Mouse (Mus musculus): ENCODE results near the gene a. TPM values are rescaled to one million over a fixed set of nuclear protein-coding genes. Genes with fewer than 3 reads are reported as not detected.
"Not testable (repeated sequence)": the region's sequence is repeated elsewhere in the genome, so short reads cannot be mapped to it uniquely, and the experiment has no call there.

Gene a
- total and polyA plus RNA-seq, 2 experiments from 2014 or later = 0.90 to 2.9 TPM

- Histone ChIP-seq H3K36me3 (ENCODE audit: insufficient read depth) (peaks cover 60% of the 10 kb centered on the region), H3K4me2 (ENCODE audit: low read depth) (no peak overlapping the region), H3K9ac (no peak overlapping the region), H3K27me3 (ENCODE audit: insufficient read depth, low read length) (no peaks in the 10 kb centered on the region), H3K27ac (ENCODE audit: low read depth, low read length) (no peak overlapping the region), H3K4me1 (ENCODE audit: insufficient read depth) (no peaks in the 10 kb centered on the region), H3K4me3 (ENCODE audit: low read depth, low read length) (no peak overlapping the region), H3K9me3 (ENCODE audit: low read length) (no peaks in the 10 kb centered on the region)
- ATAC-seq (no peak), DNase-seq (no peak)
- no peak for TF ChIP-seq CTCF (IDR thresholded peaks at IDR 0.05; ENCODE audit: low read depth)
These were observed 78.9 kb downstream of the a start for GRCm38 (mm10) chr2:154869954-154870641.

GRCm38 (mm10) chr2:154876621-154877020 is 85.4 kb downstream of the a start:
- H3K9ac ChIP-seq = no peak overlapping the region
- no peaks in the 10 kb centered on the region for H3K27me3 ChIP-seq (ENCODE audit: insufficient read depth, low read length)
- H3K9me3 ChIP-seq (ENCODE audit: low read length) = no peaks in the 10 kb centered on the region
- ATAC-seq (no peak), DNase-seq (no peak)
- no peak overlapping the region for H3K4me3 ChIP-seq (ENCODE audit: low read depth, low read length)
- no peak overlapping the region for H3K27ac ChIP-seq (ENCODE audit: low read depth, low read length)
- H3K36me3 ChIP-seq (ENCODE audit: insufficient read depth) = peaks cover 46% of the 10 kb centered on the region
- H3K4me2 ChIP-seq (ENCODE audit: low read depth) = no peak overlapping the region
- no peak for TF ChIP-seq CTCF (IDR thresholded peaks at IDR 0.05; ENCODE audit: low read depth)
- H3K4me1 ChIP-seq (ENCODE audit: insufficient read depth) = no peaks in the 10 kb centered on the region
- 84% methylated on average over 2 of the region's 2 CpGs for WGBS

GRCm38 (mm10) chr2:154891585-154891984 is 100.4 kb downstream of the a start:
- peaks cover 6% of the 10 kb centered on the region for H3K36me3 ChIP-seq (ENCODE audit: insufficient read depth)
- peak overlapping the region; percentile 68 for H3K4me2 ChIP-seq (ENCODE audit: low read depth)
- peaks cover 7% of the 10 kb centered on the region for H3K4me1 ChIP-seq (ENCODE audit: insufficient read depth)
- 15% methylated on average over 2 of the region's 2 CpGs for WGBS
- ATAC-seq (no peak), DNase-seq (no peak)
- no peaks in the 10 kb centered on the region for H3K27me3 ChIP-seq (ENCODE audit: insufficient read depth, low read length)
- no peaks in the 10 kb centered on the region for H3K9me3 ChIP-seq (ENCODE audit: low read length)
- peak overlapping the region; percentile 77 for H3K9ac ChIP-seq
- H3K4me3 ChIP-seq (ENCODE audit: low read depth, low read length) = peak overlapping the region; percentile 80
- no peak for TF ChIP-seq CTCF (IDR thresholded peaks at IDR 0.05; ENCODE audit: low read depth)
- no peak overlapping the region for H3K27ac ChIP-seq (ENCODE audit: low read depth, low read length)

GRCm38 (mm10) chr2:154892201-154893044 is 101.2 kb downstream of the a start, which contains the start of gene Eif2s2:
Gene Eif2s2 (minus strand): TSS chr2:154892935.
- no peak for TF ChIP-seq CTCF (IDR thresholded peaks at IDR 0.05; ENCODE audit: low read depth)
- peak within 1 kb of the TSS; percentile 68 for H3K4me2 ChIP-seq (ENCODE audit: low read depth)
- peak; percentile 99 for ATAC-seq

GRCm38 (mm10) chr2:154893045-154893385 is 101.8 kb downstream of the a start:
- no peak for DNase-seq
- peaks cover 7% of the 10 kb centered on the region for H3K4me1 ChIP-seq (ENCODE audit: insufficient read depth)
- 10% methylated on average over 12 of the region's 12 CpGs for WGBS
- no peak overlapping the region for H3K27ac ChIP-seq (ENCODE audit: low read depth, low read length)
- H3K9ac ChIP-seq = peak overlapping the region; percentile 35; the same call in 1 of the 2 replicates
- peak; percentile 28 for ATAC-seq
- no peaks in the 10 kb centered on the region for H3K36me3 ChIP-seq (ENCODE audit: insufficient read depth)
- H3K9me3 ChIP-seq (ENCODE audit: low read length) = no peaks in the 10 kb centered on the region
- TF ChIP-seq CTCF (IDR thresholded peaks at IDR 0.05; ENCODE audit: low read depth) = no peak
- H3K4me2 ChIP-seq (ENCODE audit: low read depth) = peak overlapping the region; percentile 68
- no peaks in the 10 kb centered on the region for H3K27me3 ChIP-seq (ENCODE audit: insufficient read depth, low read length)
- peak overlapping the region; percentile 80 for H3K4me3 ChIP-seq (ENCODE audit: low read depth, low read length)

More at GRCm38 (mm10) chr2:154892201-154893044, 101.2 kb downstream of the a start, which contains the start of gene Eif2s2:
- H3K9ac ChIP-seq = peak within 1 kb of the TSS; percentile 77
- H3K4me3 ChIP-seq (ENCODE audit: low read depth, low read length) = peak within 1 kb of the TSS; percentile 80
- H3K4me1 ChIP-seq (ENCODE audit: insufficient read depth) = peaks cover 7% of the 10 kb centered on the region
- DNase-seq = peak; percentile 99
- no peaks in the 10 kb centered on the region for H3K36me3 ChIP-seq (ENCODE audit: insufficient read depth)
- H3K27ac ChIP-seq (ENCODE audit: low read depth, low read length) = peak within 1 kb of the TSS; percentile 75
- H3K9me3 ChIP-seq (ENCODE audit: low read length) = no peaks in the 10 kb centered on the region
- H3K27me3 ChIP-seq (ENCODE audit: insufficient read depth, low read length) = no peaks in the 10 kb centered on the region
- WGBS = 1% methylated on average over 75 of the region's 75 CpGs

GRCm38 (mm10) chr2:154893548-154893947 is 102.3 kb downstream of the a start:
- H3K4me1 ChIP-seq (ENCODE audit: insufficient read depth) = peaks cover 7% of the 10 kb centered on the region
- H3K27me3 ChIP-seq (ENCODE audit: insufficient read depth, low read length) = no peaks in the 10 kb centered on the region
- peak overlapping the region; percentile 68 for H3K4me2 ChIP-seq (ENCODE audit: low read depth)
- H3K9ac ChIP-seq = no peak overlapping the region
- no peaks in the 10 kb centered on the region for H3K36me3 ChIP-seq (ENCODE audit: insufficient read depth)
- DNase-seq = no peak
- TF ChIP-seq CTCF (IDR thresholded peaks at IDR 0.05; ENCODE audit: low read depth) = no peak
- no peak for ATAC-seq
- H3K4me3 ChIP-seq (ENCODE audit: low read depth, low read length) = no peak overlapping the region
- no peak overlapping the region for H3K27ac ChIP-seq (ENCODE audit: low read depth, low read length)
- no peaks in the 10 kb centered on the region for H3K9me3 ChIP-seq (ENCODE audit: low read length)
- WGBS = 68% methylated on average over 4 of the region's 4 CpGs

GRCm38 (mm10) chr2:154899004-154899403 is 107.8 kb downstream of the a start:
- H3K4me1 ChIP-seq (ENCODE audit: insufficient read depth); H3K27ac ChIP-seq (ENCODE audit: low read depth, low read length); DNase-seq; H3K36me3 ChIP-seq (ENCODE audit: insufficient read depth); H3K27me3 ChIP-seq (ENCODE audit: insufficient read depth, low read length); H3K4me3 ChIP-seq (ENCODE audit: low read depth, low read length); H3K9me3 ChIP-seq (ENCODE audit: low read length); H3K4me2 ChIP-seq (ENCODE audit: low read depth); H3K9ac ChIP-seq; ATAC-seq: not testable (repeated sequence)
- WGBS = 92% methylated on average over 7 of the region's 8 CpGs

GRCm38 (mm10) chr2:154899412-154899811 is 108.2 kb downstream of the a start:
- H3K27ac ChIP-seq (ENCODE audit: low read depth, low read length); H3K4me3 ChIP-seq (ENCODE audit: low read depth, low read length); ATAC-seq; H3K4me2 ChIP-seq (ENCODE audit: low read depth); H3K9ac ChIP-seq; H3K9me3 ChIP-seq (ENCODE audit: low read length); H3K4me1 ChIP-seq (ENCODE audit: insufficient read depth); H3K27me3 ChIP-seq (ENCODE audit: insufficient read depth, low read length); DNase-seq; H3K36me3 ChIP-seq (ENCODE audit: insufficient read depth): not testable (repeated sequence)
- WGBS = 87% methylated on average over 4 of the region's 4 CpGs

Measured in forebrain, postnatal 0 days (tissue).